Mouse (Mus musculus): ENCODE measurements around the gene Chmp3.

- TF ChIP-seq CTCF (IDR thresholded peaks at IDR 0.05; ENCODE audit: insufficient read depth, low read depth, low read length) (no peak), POLR2A (IDR thresholded peaks at IDR 0.05; ENCODE audit: insufficient read depth, low read depth, low read length) (no peak)
Observed at GRCm38 (mm10) chr6:71621981-71622380, 78.4 kb downstream of the Chmp3 start.

Data from olfactory bulb, adult 2 months (tissue).